Mouse (Mus musculus) embryonic facial prominence, embryonic 15.5 days (tissue): Measurements from ENCODE around the gene Rhbdl2. TPM values are rescaled to one million over a fixed set of nuclear protein-coding genes. Genes with fewer than 3 reads are reported as not detected.

Source experiments
- ATAC-seq: fragments of 200-750 bp; cut with Nextera tagmentation; 2 replicates; pipeline ENCODE4 v1.8.0; 2017; ENCODE audit warnings: low read depth, moderate TSS enrichment; ENCODE audit not compliant: insufficient number of reproducible peaks, low FRiP score, low TSS enrichment
- H3K27ac ChIP-seq: fragments of 300-500 bp; sonication (generic); replicated peaks from 2 replicates; pipeline ENCODE4 v1.5.1; 2015; ENCODE audit warnings: mild to moderate bottlenecking, inconsistent platforms
- H3K27me3 ChIP-seq: fragments of 300-500 bp; sonication (generic); 2 replicates; pipeline ENCODE4 v1.6.1; 2015; ENCODE audit warnings: inconsistent platforms
- H3K36me3 ChIP-seq: fragments of 300-500 bp; sonication (generic); 2 replicates; pipeline ENCODE4 v1.6.1; 2015; ENCODE audit warnings: mild to moderate bottlenecking, inconsistent platforms
- H3K4me1 ChIP-seq: fragments of 300-500 bp; sonication (generic); 2 replicates; pipeline ENCODE4 v1.6.1; 2015; ENCODE audit warnings: inconsistent platforms
- H3K4me2 ChIP-seq: fragments of 300-500 bp; sonication (generic); replicated peaks from 2 replicates; pipeline ENCODE4 v1.6.1; 2015; ENCODE audit warnings: mild to moderate bottlenecking, inconsistent platforms
- H3K4me3 ChIP-seq: fragments of 300-500 bp; sonication (generic); replicated peaks from 2 replicates; pipeline ENCODE4 v1.5.1; 2015; ENCODE audit warnings: mild to moderate bottlenecking, inconsistent platforms
- H3K9ac ChIP-seq: fragments of 300-500 bp; sonication (generic); 2 replicates; pipeline ENCODE4 v1.6.1; 2015; ENCODE audit warnings: inconsistent platforms
- H3K9me3 ChIP-seq: fragments of 300-500 bp; sonication (generic); replicated peaks from 2 replicates; pipeline ENCODE4 v1.6.1; 2016; ENCODE audit warnings: inconsistent platforms
- WGBS: fragments of 180-500 bp; shearing (Covaris S2); methylation state at CpG from one replicate; pipeline ENCODE4 v1.1.7; 2015; 5-methylcytosine and 5-hydroxymethylcytosine counted together
- polyA plus RNA-seq: library from polyadenylated mRNA; unstranded; fragments of >200 nt; fragmentation: Nextera tagmentation; extraction: Ambion mirVana; gene quantifications from 2 replicates; pipeline ENCODE4 v1.2.1, GENCODE M21; 2015

Gene Rhbdl2
- polyA plus RNA-seq, 1 experiment from 2014 or later = 7.1 TPM

- no peak for ATAC-seq
- Histone ChIP-seq H3K9ac (no peak overlapping the region), H3K4me1 (no peaks in the 10 kb centered on the region), H3K4me2 (no peak overlapping the region), H3K9me3 (no peaks in the 10 kb centered on the region), H3K27me3 (no peaks in the 10 kb centered on the region), H3K27ac (no peak overlapping the region), H3K36me3 (no peaks in the 10 kb centered on the region), H3K4me3 (no peak overlapping the region)
- 67% methylated on average over 3 of the region's 3 CpGs for WGBS
These were observed 19.9 kb upstream of the Rhbdl2 start for GRCm38 (mm10) chr4:123767807-123768206.

DNA sequence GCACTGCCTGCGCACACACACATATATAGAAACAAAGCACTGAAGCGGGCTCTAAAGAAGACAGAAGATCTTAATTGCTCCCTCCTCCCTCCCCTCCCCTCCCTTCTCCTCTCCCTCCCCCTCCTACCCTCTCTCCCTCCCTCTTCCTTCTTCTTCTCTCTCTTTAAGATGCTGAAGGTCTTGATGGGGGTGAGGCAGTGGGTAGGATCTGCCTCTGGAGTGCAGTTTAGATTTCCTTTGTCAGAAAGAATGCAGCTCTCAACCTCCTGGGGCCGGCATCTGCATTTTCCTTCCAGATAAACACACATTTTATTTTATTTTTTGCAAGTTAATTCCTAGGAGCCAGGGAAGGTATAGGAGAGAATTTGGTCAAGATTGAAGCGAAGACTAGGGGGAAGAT is 19.4 kb upstream of the Rhbdl2 start:
- Histone ChIP-seq H3K4me1 (no peaks in the 10 kb centered on the region), H3K4me3 (no peak overlapping the region), H3K9ac (no peak overlapping the region), H3K36me3 (no peaks in the 10 kb centered on the region), H3K27me3 (no peaks in the 10 kb centered on the region), H3K27ac (no peak overlapping the region), H3K4me2 (no peak overlapping the region), H3K9me3 (no peaks in the 10 kb centered on the region)
- WGBS = 70% methylated on average over 4 of the region's 4 CpGs
- ATAC-seq = no peak

- Histone ChIP-seq H3K9ac (no peak overlapping the region), H3K4me2 (no peak overlapping the region), H3K27ac (no peak overlapping the region), H3K27me3 (no peaks in the 10 kb centered on the region), H3K4me3 (no peak overlapping the region), H3K4me1 (peaks cover 5% of the 10 kb centered on the region; the same call in 1 of the 2 replicates), H3K9me3 (no peaks in the 10 kb centered on the region), H3K36me3 (no peaks in the 10 kb centered on the region)
- no peak for ATAC-seq
- 85% methylated on average over 2 of the region's 2 CpGs for WGBS
These were observed 5.0 kb downstream of the Rhbdl2 start for GRCm38 (mm10) chr4:123792666-123793065.

DNA sequence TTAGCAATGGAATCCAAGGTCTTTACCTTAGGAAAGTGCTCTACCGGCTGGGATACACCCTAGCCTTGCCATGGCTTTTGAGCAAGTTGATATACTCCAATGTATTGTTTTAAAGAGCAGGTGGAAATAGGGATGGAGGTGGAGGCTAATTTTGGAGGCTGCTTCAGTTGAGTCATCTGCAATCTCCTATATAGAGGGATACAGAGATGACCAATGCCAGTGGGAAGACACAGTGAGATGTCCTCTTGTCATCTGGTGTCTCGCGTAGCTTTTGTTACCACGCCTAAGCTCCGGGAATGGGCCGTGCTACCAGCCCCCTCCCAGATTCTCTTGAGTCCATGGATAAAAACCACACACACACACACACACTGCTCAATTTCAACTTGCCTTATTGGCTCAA is 5.5 kb downstream of the Rhbdl2 start:
- no peak for ATAC-seq
- Histone ChIP-seq H3K27me3 (no peaks in the 10 kb centered on the region), H3K9ac (no peak overlapping the region), H3K9me3 (no peaks in the 10 kb centered on the region), H3K4me3 (no peak overlapping the region), H3K27ac (no peak overlapping the region), H3K36me3 (no peaks in the 10 kb centered on the region), H3K4me1 (no peaks in the 10 kb centered on the region), H3K4me2 (no peak overlapping the region)
- 92% methylated on average over 6 of the region's 6 CpGs for WGBS

GRCm38 (mm10) chr4:123795057-123795456 is 7.4 kb downstream of the Rhbdl2 start:
- H3K9me3 ChIP-seq = no peaks in the 10 kb centered on the region
- ATAC-seq = no peak
- no peaks in the 10 kb centered on the region for H3K4me1 ChIP-seq
- 70% methylated on average over 2 of the region's 2 CpGs for WGBS
- H3K27me3 ChIP-seq = no peaks in the 10 kb centered on the region
- no peak overlapping the region for H3K9ac ChIP-seq
- no peak overlapping the region for H3K4me2 ChIP-seq
- H3K4me3 ChIP-seq = no peak overlapping the region
- no peak overlapping the region for H3K27ac ChIP-seq
- no peaks in the 10 kb centered on the region for H3K36me3 ChIP-seq

- Histone ChIP-seq H3K4me1 (no peaks in the 10 kb centered on the region), H3K4me3 (no peak overlapping the region), H3K27me3 (no peaks in the 10 kb centered on the region), H3K4me2 (no peak overlapping the region), H3K9ac (no peak overlapping the region), H3K36me3 (no peaks in the 10 kb centered on the region), H3K27ac (peak overlapping the region; percentile 39; the same call in 1 of the 2 replicates), H3K9me3 (no peaks in the 10 kb centered on the region)
- peak; percentile 45; the same call in 1 of the 2 replicates for ATAC-seq
- WGBS = 71% methylated on average over 3 of the region's 3 CpGs
These were observed 9.7 kb downstream of the Rhbdl2 start for GRCm38 (mm10) chr4:123797403-123797802.

- Histone ChIP-seq H3K36me3 (no peaks in the 10 kb centered on the region), H3K9ac (no peak overlapping the region), H3K9me3 (no peaks in the 10 kb centered on the region), H3K4me2 (no peak overlapping the region), H3K27me3 (no peaks in the 10 kb centered on the region), H3K27ac (no peak overlapping the region), H3K4me3 (no peak overlapping the region), H3K4me1 (no peaks in the 10 kb centered on the region)
- WGBS = 37% methylated on average over 7 of the region's 7 CpGs
- peak; percentile 88 for ATAC-seq
These were observed 10.2 kb downstream of the Rhbdl2 start for GRCm38 (mm10) chr4:123797856-123798255.

- Histone ChIP-seq H3K4me2 (no peak overlapping the region), H3K9me3 (no peaks in the 10 kb centered on the region), H3K4me3 (no peak overlapping the region), H3K9ac (no peak overlapping the region), H3K36me3 (no peaks in the 10 kb centered on the region), H3K27ac (no peak overlapping the region), H3K27me3 (no peaks in the 10 kb centered on the region), H3K4me1 (no peaks in the 10 kb centered on the region)
- no peak for ATAC-seq
- 50% methylated on average over 6 of the region's 6 CpGs for WGBS
These were observed 16.0 kb downstream of the Rhbdl2 start for GRCm38 (mm10) chr4:123803642-123804041.

DNA sequence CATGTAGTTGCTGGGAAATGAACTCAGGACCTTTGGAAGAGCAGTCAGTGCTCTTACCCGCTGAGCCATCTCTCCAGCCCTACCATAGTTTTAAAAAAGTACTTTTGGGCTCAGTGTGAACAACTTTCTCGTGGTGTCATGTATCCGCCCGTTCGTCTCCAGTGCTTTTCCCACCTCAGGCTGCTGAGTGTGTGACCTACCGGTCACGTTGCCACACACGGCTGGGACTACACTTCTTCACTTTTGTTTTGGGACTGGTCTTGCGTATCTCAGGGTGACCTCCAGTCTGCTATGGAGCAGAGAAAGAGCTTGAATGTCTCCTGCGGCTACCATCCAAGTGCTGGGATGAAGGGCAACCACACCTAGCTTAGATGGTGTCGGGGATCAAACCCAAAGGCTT is 20.6 kb downstream of the Rhbdl2 start:
- no peaks in the 10 kb centered on the region for H3K27me3 ChIP-seq
- H3K9me3 ChIP-seq = no peaks in the 10 kb centered on the region
- H3K9ac ChIP-seq = no peak overlapping the region
- H3K4me1 ChIP-seq = no peaks in the 10 kb centered on the region
- WGBS = 85% methylated on average over 11 of the region's 11 CpGs
- ATAC-seq = no peak
- H3K27ac ChIP-seq = no peak overlapping the region
- H3K36me3 ChIP-seq = no peaks in the 10 kb centered on the region
- no peak overlapping the region for H3K4me3 ChIP-seq
- no peak overlapping the region for H3K4me2 ChIP-seq

DNA sequence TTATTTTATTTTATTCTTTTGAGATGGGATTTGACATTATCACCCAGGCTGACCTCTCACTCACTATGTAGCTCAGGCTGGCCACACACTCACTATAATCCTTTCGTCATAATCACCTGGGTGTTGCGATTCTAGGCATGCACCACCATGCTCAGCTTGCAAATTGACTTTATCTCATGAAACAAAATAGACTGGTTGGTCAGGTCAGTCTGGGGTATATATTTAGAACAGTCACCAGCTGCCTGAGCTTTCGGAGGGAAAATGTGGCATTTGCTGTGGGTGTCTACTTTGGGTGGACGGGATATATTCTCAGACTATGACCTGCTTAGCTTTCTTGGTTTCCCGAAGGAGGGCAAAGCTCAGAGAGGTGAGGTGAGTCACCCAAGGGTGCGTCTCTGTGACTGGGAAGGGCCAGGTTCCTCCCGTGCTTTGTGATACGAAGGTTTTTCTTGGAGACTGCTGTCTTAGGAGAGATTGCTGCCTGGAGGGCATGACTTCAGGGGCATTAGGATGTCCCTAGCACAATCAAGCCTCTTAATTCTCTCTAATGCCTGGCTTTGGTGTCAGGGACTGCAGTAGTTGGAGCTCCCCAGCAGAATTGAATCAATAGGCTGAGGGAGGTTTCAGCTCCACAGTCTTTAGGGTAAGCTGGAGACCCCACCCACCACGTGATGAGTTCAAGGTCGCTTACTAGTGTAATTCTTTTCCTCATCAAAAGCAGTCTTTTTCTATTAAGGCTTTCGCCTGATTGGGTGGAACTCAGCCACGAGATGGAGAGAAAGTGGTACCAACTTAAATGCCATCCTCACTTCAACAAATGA is 23.0 kb downstream of the Rhbdl2 start:
- H3K36me3 ChIP-seq = no peaks in the 10 kb centered on the region
- H3K9me3 ChIP-seq = no peaks in the 10 kb centered on the region
- WGBS = 71% methylated on average over 12 of the region's 12 CpGs
- no peaks in the 10 kb centered on the region for H3K4me1 ChIP-seq
- no peak overlapping the region for H3K4me2 ChIP-seq
- no peak overlapping the region for H3K4me3 ChIP-seq
- H3K9ac ChIP-seq = no peak overlapping the region
- no peak overlapping the region for H3K27ac ChIP-seq
- no peaks in the 10 kb centered on the region for H3K27me3 ChIP-seq
- ATAC-seq = no peak

DNA sequence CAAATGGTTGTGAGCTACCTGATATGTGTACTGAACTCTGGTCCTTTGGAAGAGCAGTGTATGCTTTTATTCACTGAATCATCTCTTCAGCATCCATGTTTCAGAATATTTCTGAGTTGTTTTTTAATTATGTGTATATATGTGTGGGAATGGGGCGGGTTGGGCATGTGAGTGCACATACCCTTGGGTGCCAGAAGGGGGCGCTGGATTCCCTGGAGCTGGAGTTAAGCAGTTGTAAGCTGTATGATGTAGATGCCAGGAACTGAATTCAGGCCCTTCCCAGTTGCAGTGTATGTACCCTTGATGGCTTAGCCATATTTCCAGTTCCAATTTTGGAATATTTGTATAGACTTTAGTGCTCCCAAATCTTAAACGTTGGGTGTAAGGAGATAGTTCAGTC is 24.9 kb downstream of the Rhbdl2 start:
- no peak overlapping the region for H3K9ac ChIP-seq

DNA sequence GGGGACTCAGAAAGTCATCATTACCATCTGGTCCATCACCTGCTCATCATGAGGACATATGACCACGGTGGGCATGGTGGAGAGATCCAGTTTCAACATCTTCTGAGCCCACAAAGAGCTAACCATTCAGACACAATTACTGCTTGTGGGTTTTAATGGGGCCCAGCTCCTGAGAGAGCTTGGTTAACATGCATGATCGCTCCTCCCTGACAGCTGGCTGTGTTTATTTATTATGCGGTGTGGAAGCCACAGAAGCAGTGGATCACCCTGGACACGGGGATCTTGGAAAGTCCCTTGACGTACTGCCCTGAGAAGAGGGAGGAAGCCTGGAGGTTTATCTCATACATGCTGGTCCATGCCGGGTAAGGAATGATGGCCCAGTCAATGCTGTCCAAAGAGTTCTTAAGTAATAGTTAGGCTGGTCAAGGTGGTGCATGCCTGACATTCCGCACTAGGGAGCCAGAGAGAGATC is 26.4 kb downstream of the Rhbdl2 start:
- 55% methylated on average over 7 of the region's 7 CpGs for WGBS
- Histone ChIP-seq H3K27ac (no peak overlapping the region), H3K27me3 (no peaks in the 10 kb centered on the region), H3K4me2 (no peak overlapping the region), H3K4me1 (no peaks in the 10 kb centered on the region), H3K9me3 (no peaks in the 10 kb centered on the region), H3K9ac (no peak overlapping the region), H3K36me3 (no peaks in the 10 kb centered on the region), H3K4me3 (no peak overlapping the region)
- ATAC-seq = no peak

More for the DNA sequence above, 24.9 kb downstream of the Rhbdl2 start:
- Histone ChIP-seq H3K4me3 (no peak overlapping the region), H3K4me1 (no peaks in the 10 kb centered on the region), H3K27ac (no peak overlapping the region), H3K27me3 (no peaks in the 10 kb centered on the region), H3K4me2 (no peak overlapping the region), H3K9me3 (no peaks in the 10 kb centered on the region), H3K36me3 (no peaks in the 10 kb centered on the region)
- no peak for ATAC-seq
- 83% methylated on average over 3 of the region's 3 CpGs for WGBS
